Mouse (Mus musculus): ENCODE measurements at regions not wholly inside any gene's neighbourhood (a gene's known extent, or its start where the extent isn't known, plus 50 kb on each side); places are given as distances from the start of the nearest gene placed in this dataset.

- no peaks in the 10 kb centered on the region for H3K36me3 ChIP-seq (replicated peaks)
- ATAC-seq (ENCODE audit: extremely low read depth, insufficient number of reproducible peaks, low FRiP score, poor library complexity, severe bottlenecking) (no peak), DNase-seq (ENCODE audit: low spot score) (no peak)
Observed at GRCm38 (mm10) chr2:57900168-57900567, 97.5 kb upstream of the Galnt5 start.

GRCm38 (mm10) chr2:57900580-57901247 is 97.0 kb upstream of the Galnt5 start:
- no peaks in the 10 kb centered on the region for H3K27me3 ChIP-seq (ENCODE audit: insufficient read depth, low read length)
- no peak for ATAC-seq (ENCODE audit: extremely low read depth, insufficient number of reproducible peaks, low FRiP score, poor library complexity, severe bottlenecking)
- no peaks in the 10 kb centered on the region for H3K36me3 ChIP-seq (replicated peaks)
- DNase-seq (ENCODE audit: low spot score) = no peak
- no peaks in the 10 kb centered on the region for H3K9me3 ChIP-seq (replicated peaks)
- TF ChIP-seq GATA2 (IDR thresholded peaks at IDR 0.05; ENCODE audit: borderline replicate concordance, low read depth, low read length) (no peak), GATA1 (IDR thresholded peaks at IDR 0.05; ENCODE audit: borderline replicate concordance, low read length) (no peak), CTCF (IDR thresholded peaks at IDR 0.05; ENCODE audit: low read depth, low read length) (no peak), TAL1 (conservative IDR thresholded peaks at IDR 0.05; ENCODE audit: low read depth, low read length) (no peak), POLR2AphosphoS5 (IDR thresholded peaks at IDR 0.05; ENCODE audit: insufficient replicate concordance, low read depth, low read length) (no peak)
- no peak overlapping the region for H3K4me3 ChIP-seq (ENCODE audit: low read depth, low read length)
- no peaks in the 10 kb centered on the region for H3K4me1 ChIP-seq (ENCODE audit: insufficient read depth, low read depth, low read length)

More at GRCm38 (mm10) chr2:57900168-57900567, 97.5 kb upstream of the Galnt5 start:
- Histone ChIP-seq H3K9me3 (replicated peaks) (no peaks in the 10 kb centered on the region), H3K4me3 (ENCODE audit: low read depth, low read length) (no peak overlapping the region), H3K4me1 (ENCODE audit: insufficient read depth, low read depth, low read length) (no peaks in the 10 kb centered on the region), H3K27me3 (ENCODE audit: insufficient read depth, low read length) (no peaks in the 10 kb centered on the region)
- TF ChIP-seq TAL1 (conservative IDR thresholded peaks at IDR 0.05; ENCODE audit: low read depth, low read length) = no peak
- no peak for TF ChIP-seq GATA2 (IDR thresholded peaks at IDR 0.05; ENCODE audit: borderline replicate concordance, low read depth, low read length)
- no peak for TF ChIP-seq GATA1 (IDR thresholded peaks at IDR 0.05; ENCODE audit: borderline replicate concordance, low read length)
- no peak for TF ChIP-seq POLR2AphosphoS5 (IDR thresholded peaks at IDR 0.05; ENCODE audit: insufficient replicate concordance, low read depth, low read length)
- no peak for TF ChIP-seq CTCF (IDR thresholded peaks at IDR 0.05; ENCODE audit: low read depth, low read length)

DNA sequence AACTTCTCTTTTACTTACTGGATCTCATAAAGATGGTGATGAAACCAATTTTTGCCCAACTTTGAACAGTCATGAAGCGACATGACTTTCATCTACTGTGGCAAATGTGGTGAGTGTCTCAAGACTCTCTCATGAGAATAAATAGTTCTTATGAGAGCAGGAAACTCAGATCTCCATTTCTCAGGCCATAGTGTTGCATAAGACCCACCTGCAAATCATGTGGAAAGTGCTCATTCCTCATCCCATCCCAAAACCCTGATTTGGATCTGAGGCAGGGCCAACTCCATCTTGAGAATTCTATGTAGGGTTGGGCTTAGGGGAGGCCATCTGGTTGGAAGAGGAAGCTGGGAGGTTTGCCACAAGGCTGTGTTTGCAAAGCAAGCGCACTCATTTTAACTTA is 92.5 kb upstream of the Galnt5 start:
- no peaks in the 10 kb centered on the region for H3K9me3 ChIP-seq (replicated peaks)
- ATAC-seq (ENCODE audit: extremely low read depth, insufficient number of reproducible peaks, low FRiP score, poor library complexity, severe bottlenecking) (no peak), DNase-seq (ENCODE audit: low spot score) (no peak)
- H3K36me3 ChIP-seq (replicated peaks) = no peaks in the 10 kb centered on the region
- H3K4me1 ChIP-seq (ENCODE audit: insufficient read depth, low read depth, low read length) = no peaks in the 10 kb centered on the region
- no peak for TF ChIP-seq GATA1 (IDR thresholded peaks at IDR 0.05; ENCODE audit: borderline replicate concordance, low read length)
- no peak for TF ChIP-seq POLR2AphosphoS5 (IDR thresholded peaks at IDR 0.05; ENCODE audit: insufficient replicate concordance, low read depth, low read length)
- TF ChIP-seq GATA2 (IDR thresholded peaks at IDR 0.05; ENCODE audit: borderline replicate concordance, low read depth, low read length) = no peak
- no peak for TF ChIP-seq TAL1 (conservative IDR thresholded peaks at IDR 0.05; ENCODE audit: low read depth, low read length)
- no peak for TF ChIP-seq CTCF (IDR thresholded peaks at IDR 0.05; ENCODE audit: low read depth, low read length)
- no peaks in the 10 kb centered on the region for H3K27me3 ChIP-seq (ENCODE audit: insufficient read depth, low read length)
- no peak overlapping the region for H3K4me3 ChIP-seq (ENCODE audit: low read depth, low read length)

DNA sequence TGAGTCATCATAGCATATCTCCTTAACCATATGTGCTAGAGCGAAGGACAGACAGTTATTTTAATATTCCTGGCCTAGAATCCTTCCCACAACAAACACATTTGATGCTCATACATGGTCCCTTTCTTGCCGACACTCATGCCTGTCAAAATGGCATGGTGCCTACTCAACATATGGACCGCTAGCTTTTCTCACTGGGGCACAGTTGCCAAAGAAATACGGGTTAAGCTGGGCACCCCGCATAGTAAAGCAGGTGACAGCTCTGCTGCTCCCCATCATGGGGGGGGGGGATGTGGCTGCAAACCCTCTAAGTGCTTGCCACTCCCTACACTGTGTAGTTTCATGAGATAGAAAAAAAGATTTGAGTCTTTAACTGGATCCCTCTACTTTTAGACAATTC is 90.7 kb upstream of the Galnt5 start:
- TF ChIP-seq GATA1 (IDR thresholded peaks at IDR 0.05; ENCODE audit: borderline replicate concordance, low read length) (no peak), CTCF (IDR thresholded peaks at IDR 0.05; ENCODE audit: low read depth, low read length) (no peak), GATA2 (IDR thresholded peaks at IDR 0.05; ENCODE audit: borderline replicate concordance, low read depth, low read length) (no peak), TAL1 (conservative IDR thresholded peaks at IDR 0.05; ENCODE audit: low read depth, low read length) (no peak), POLR2AphosphoS5 (IDR thresholded peaks at IDR 0.05; ENCODE audit: insufficient replicate concordance, low read depth, low read length) (no peak)
- Histone ChIP-seq H3K9me3 (replicated peaks) (no peaks in the 10 kb centered on the region), H3K27me3 (ENCODE audit: insufficient read depth, low read length) (no peaks in the 10 kb centered on the region), H3K4me1 (ENCODE audit: insufficient read depth, low read depth, low read length) (no peaks in the 10 kb centered on the region), H3K4me3 (ENCODE audit: low read depth, low read length) (no peak overlapping the region), H3K36me3 (replicated peaks) (no peaks in the 10 kb centered on the region)
- DNase-seq (ENCODE audit: low spot score) = no peak
- no peak for ATAC-seq (ENCODE audit: extremely low read depth, insufficient number of reproducible peaks, low FRiP score, poor library complexity, severe bottlenecking)

GRCm38 (mm10) chr2:57909706-57910105 is 88.0 kb upstream of the Galnt5 start:
- ATAC-seq (ENCODE audit: extremely low read depth, insufficient number of reproducible peaks, low FRiP score, poor library complexity, severe bottlenecking) = no peak
- no peak for TF ChIP-seq GATA2 (IDR thresholded peaks at IDR 0.05; ENCODE audit: borderline replicate concordance, low read depth, low read length)
- no peak for TF ChIP-seq GATA1 (IDR thresholded peaks at IDR 0.05; ENCODE audit: borderline replicate concordance, low read length)
- TF ChIP-seq TAL1 (conservative IDR thresholded peaks at IDR 0.05; ENCODE audit: low read depth, low read length) = no peak
- no peak for TF ChIP-seq POLR2AphosphoS5 (IDR thresholded peaks at IDR 0.05; ENCODE audit: insufficient replicate concordance, low read depth, low read length)
- no peak for TF ChIP-seq CTCF (IDR thresholded peaks at IDR 0.05; ENCODE audit: low read depth, low read length)
- Histone ChIP-seq H3K27me3 (ENCODE audit: insufficient read depth, low read length) (no peaks in the 10 kb centered on the region), H3K4me3 (ENCODE audit: low read depth, low read length) (no peak overlapping the region), H3K36me3 (replicated peaks) (no peaks in the 10 kb centered on the region), H3K4me1 (ENCODE audit: insufficient read depth, low read depth, low read length) (no peaks in the 10 kb centered on the region), H3K9me3 (replicated peaks) (no peaks in the 10 kb centered on the region)
- no peak for DNase-seq (ENCODE audit: low spot score)

- H3K36me3 ChIP-seq (replicated peaks) = no peaks in the 10 kb centered on the region
- ATAC-seq (ENCODE audit: extremely low read depth, insufficient number of reproducible peaks, low FRiP score, poor library complexity, severe bottlenecking) = no peak
- no peak for DNase-seq (ENCODE audit: low spot score)
Observed at GRCm38 (mm10) chr2:57916375-57917023, 81.2 kb upstream of the Galnt5 start.

More at GRCm38 (mm10) chr2:57916375-57917023, 81.2 kb upstream of the Galnt5 start:
- Histone ChIP-seq H3K9me3 (replicated peaks) (no peaks in the 10 kb centered on the region), H3K4me1 (ENCODE audit: insufficient read depth, low read depth, low read length) (no peaks in the 10 kb centered on the region), H3K27me3 (ENCODE audit: insufficient read depth, low read length) (no peaks in the 10 kb centered on the region), H3K4me3 (ENCODE audit: low read depth, low read length) (no peak overlapping the region)
- TF ChIP-seq GATA2 (IDR thresholded peaks at IDR 0.05; ENCODE audit: borderline replicate concordance, low read depth, low read length) (no peak), POLR2AphosphoS5 (IDR thresholded peaks at IDR 0.05; ENCODE audit: insufficient replicate concordance, low read depth, low read length) (no peak)

All from G1E (cell line).